Mouse (Mus musculus) kidney, embryonic 16.5 days (tissue): ENCODE measurements around the gene Pitpnb. TPM values are rescaled to one million over a fixed set of nuclear protein-coding genes. Genes with fewer than 3 reads are reported as not detected.
A peak's percentile ranks its signal among the peaks of the same experiment; 100 is the strongest.

Experiments used
- ATAC-seq: fragments of 200-750 bp; cut with Nextera tagmentation; 2 replicates; pipeline ENCODE4 v1.8.0; 2017; ENCODE audit warnings: moderate TSS enrichment; ENCODE audit not compliant: low FRiP score, low TSS enrichment
- H3K27ac ChIP-seq: fragments of 300-500 bp; sonication (generic); 2 replicates; pipeline ENCODE4 v1.5.1; 2014; ENCODE audit warnings: low read length
- H3K27me3 ChIP-seq: fragments of 300-500 bp; sonication (generic); 2 replicates; pipeline ENCODE4 v1.6.1; 2014; ENCODE audit warnings: low read length, control low read depth, mixed read lengths; ENCODE audit not compliant: insufficient read depth
- H3K36me3 ChIP-seq: fragments of 300-500 bp; sonication (generic); 2 replicates; pipeline ENCODE4 v1.6.1; 2014; ENCODE audit warnings: low read length, control low read depth, mixed read lengths; ENCODE audit not compliant: insufficient read depth
- H3K4me1 ChIP-seq: fragments of 300-500 bp; sonication (generic); 2 replicates; pipeline ENCODE4 v1.6.1; 2014; ENCODE audit warnings: low read length, control low read depth, mixed read lengths; ENCODE audit not compliant: insufficient read depth
- H3K4me2 ChIP-seq: fragments of 300-500 bp; sonication (generic); replicated peaks from 2 replicates; pipeline ENCODE4 v1.6.1; 2014; ENCODE audit warnings: low read depth, low read length
- H3K4me3 ChIP-seq: fragments of 300-500 bp; sonication (generic); 2 replicates; pipeline ENCODE4 v1.5.1; 2014; ENCODE audit warnings: mild to moderate bottlenecking, low read length
- H3K9ac ChIP-seq: fragments of 300-500 bp; sonication (generic); replicated peaks from 2 replicates; pipeline ENCODE4 v1.6.1; 2014; ENCODE audit warnings: low read length
- H3K9me3 ChIP-seq: fragments of 300-500 bp; sonication (generic); 2 replicates; pipeline ENCODE4 v1.6.1; 2016; ENCODE audit warnings: low read length, control low read depth
- WGBS: fragments of 180-500 bp; shearing (Covaris S2); extraction: QIAGEN DNeasy Blood & Tissue Kit; methylation state at CpG from one replicate; pipeline ENCODE4 v1.1.7; 2014; 5-methylcytosine and 5-hydroxymethylcytosine counted together
- polyA plus RNA-seq: library from polyadenylated mRNA; unstranded; fragments of >200 nt; fragmentation: Nextera tagmentation; extraction: Ambion mirVana; gene quantifications from 2 replicates; pipeline ENCODE4 v1.2.1, GENCODE M21; 2015

Gene Pitpnb
- polyA plus RNA-seq, 1 experiment from 2014 or later, result 114 TPM

- no peaks in the 10 kb centered on the region for H3K36me3 ChIP-seq
- 0 out of 2 replicates have a peak, but pooled peaks have one; percentile 33 for ATAC-seq
- H3K27ac ChIP-seq, result 0 out of 2 replicates have a peak overlapping the region, but pooled peaks have one; percentile 8
- no peak overlapping the region for H3K9ac ChIP-seq
- 0 out of 2 replicates have a peak overlapping the region, but pooled peaks have one; percentile 26 for H3K4me2 ChIP-seq
- no peak overlapping the region for H3K4me3 ChIP-seq
- no peaks in the 10 kb centered on the region for H3K9me3 ChIP-seq
- H3K4me1 ChIP-seq, result peaks cover 9% of the 10 kb centered on the region
- 9% methylated on average over 14 of the region's 14 CpGs for WGBS
- peaks cover 46% of the 10 kb centered on the region for H3K27me3 ChIP-seq
Observed at GRCm38 (mm10) chr5:111408470-111409105, 78.0 kb downstream of the Pitpnb start.

GRCm38 (mm10) chr5:111409412-111410044 lies 79.0 kb downstream of the Pitpnb start:
- peaks cover 54% of the 10 kb centered on the region for H3K27me3 ChIP-seq

DNA sequence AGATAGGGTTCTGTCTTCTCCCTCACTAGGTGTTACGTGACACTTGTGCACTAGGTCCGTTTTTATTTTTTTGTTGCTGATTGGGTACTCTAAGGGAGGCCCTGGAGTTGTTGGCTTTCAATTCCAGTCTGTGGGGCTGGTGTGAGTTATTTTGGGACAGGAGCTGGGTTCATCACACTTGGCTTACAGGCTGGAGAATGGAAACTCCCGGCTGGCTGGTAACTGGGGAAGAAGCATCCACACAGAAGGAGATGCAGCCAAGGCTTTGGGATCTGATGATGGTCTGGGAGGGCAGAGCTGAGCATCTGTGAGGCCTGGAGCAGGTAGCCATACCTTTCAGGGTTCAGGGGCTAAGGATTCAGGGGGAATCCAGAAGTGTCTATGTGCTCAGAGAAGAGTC lies 80.1 kb downstream of the Pitpnb start:
- ATAC-seq, result no peak
- H3K27ac ChIP-seq, result no peak overlapping the region
- H3K4me3 ChIP-seq, result no peak overlapping the region
- H3K9me3 ChIP-seq, result no peaks in the 10 kb centered on the region
- WGBS, result 56% methylated on average over 3 of the region's 3 CpGs
- peaks cover 63% of the 10 kb centered on the region for H3K27me3 ChIP-seq
- no peak overlapping the region for H3K9ac ChIP-seq
- H3K4me2 ChIP-seq, result no peak overlapping the region
- no peaks in the 10 kb centered on the region for H3K36me3 ChIP-seq
- peaks cover 9% of the 10 kb centered on the region for H3K4me1 ChIP-seq

More at GRCm38 (mm10) chr5:111409412-111410044, 79.0 kb downstream of the Pitpnb start:
- Histone ChIP-seq H3K9me3 (no peaks in the 10 kb centered on the region), H3K4me1 (peaks cover 9% of the 10 kb centered on the region), H3K27ac (no peak overlapping the region), H3K9ac (no peak overlapping the region), H3K36me3 (no peaks in the 10 kb centered on the region), H3K4me2 (no peak overlapping the region), H3K4me3 (no peak overlapping the region)
- 0% methylated on average over 1 of the region's 1 CpGs for WGBS
- no peak for ATAC-seq

GRCm38 (mm10) chr5:111414192-111414591 lies 83.6 kb downstream of the Pitpnb start:
- Histone ChIP-seq H3K27me3 (peaks cover 66% of the 10 kb centered on the region), H3K9me3 (no peaks in the 10 kb centered on the region), H3K27ac (no peak overlapping the region), H3K36me3 (no peaks in the 10 kb centered on the region), H3K4me1 (peaks cover 27% of the 10 kb centered on the region), H3K4me2 (no peak overlapping the region), H3K4me3 (no peak overlapping the region), H3K9ac (0 out of 2 replicates have a peak overlapping the region, but pooled peaks have one; percentile 44)
- 3% methylated on average over 5 of the region's 5 CpGs for WGBS
- ATAC-seq, result 0 out of 2 replicates have a peak, but pooled peaks have one; percentile 13

GRCm38 (mm10) chr5:111414770-111415249 lies 84.2 kb downstream of the Pitpnb start:
- Histone ChIP-seq H3K9me3 (no peaks in the 10 kb centered on the region), H3K4me1 (peaks cover 34% of the 10 kb centered on the region), H3K36me3 (no peaks in the 10 kb centered on the region), H3K27ac (no peak overlapping the region), H3K4me2 (no peak overlapping the region), H3K27me3 (peaks cover 68% of the 10 kb centered on the region), H3K9ac (no peak overlapping the region), H3K4me3 (no peak overlapping the region)
- no peak for ATAC-seq
- 52% methylated on average over 4 of the region's 4 CpGs for WGBS

DNA sequence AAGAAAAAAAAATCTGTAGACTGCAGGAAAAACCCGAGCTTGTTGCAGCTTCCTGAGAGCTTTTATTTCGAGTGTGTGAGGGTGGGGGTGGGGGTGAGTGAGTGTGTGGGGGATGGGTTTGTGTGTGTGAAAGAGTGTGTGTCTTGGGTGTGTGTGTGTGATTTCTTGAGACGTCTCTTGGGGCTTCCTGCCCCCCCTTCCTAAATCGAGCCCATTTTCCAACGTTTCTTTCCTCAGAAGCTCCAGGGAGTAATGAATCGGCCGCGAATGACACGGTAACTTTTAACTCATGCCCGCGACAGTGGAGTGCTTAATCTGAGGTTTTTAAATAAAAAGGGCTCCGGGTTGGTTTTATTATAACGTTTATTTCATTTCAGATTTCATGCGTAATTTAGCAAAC lies 85.0 kb downstream of the Pitpnb start:
- Histone ChIP-seq H3K4me3 (peak overlapping the region; percentile 74; the same call in 1 of the 2 replicates), H3K9ac (no peak overlapping the region), H3K4me2 (peak overlapping the region; percentile 99), H3K9me3 (no peaks in the 10 kb centered on the region), H3K36me3 (no peaks in the 10 kb centered on the region), H3K27ac (no peak overlapping the region), H3K27me3 (peaks cover 71% of the 10 kb centered on the region), H3K4me1 (peaks cover 41% of the 10 kb centered on the region)
- no peak for ATAC-seq
- WGBS, result 2% methylated on average over 14 of the region's 14 CpGs

DNA sequence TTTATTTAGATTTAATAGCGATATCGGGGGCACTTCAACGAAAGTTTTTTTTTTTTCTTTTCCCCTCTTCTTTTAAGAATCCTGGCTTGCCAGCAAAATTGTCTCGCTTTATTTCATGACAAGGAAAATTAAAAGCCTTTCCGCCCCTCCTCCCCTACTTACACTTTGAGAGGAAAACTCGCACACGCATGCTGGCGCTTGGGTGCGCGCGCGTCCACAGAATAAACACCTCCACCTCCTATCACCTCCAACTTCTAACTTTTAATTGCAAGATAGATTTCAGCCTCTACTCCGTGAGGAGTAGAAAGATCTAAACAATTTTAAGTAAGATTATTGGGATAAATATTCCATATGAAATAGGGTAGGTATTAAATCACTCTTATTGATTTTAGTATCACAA lies 85.5 kb downstream of the Pitpnb start:
- Histone ChIP-seq H3K4me1 (peaks cover 46% of the 10 kb centered on the region), H3K36me3 (no peaks in the 10 kb centered on the region), H3K9me3 (no peaks in the 10 kb centered on the region), H3K9ac (peak overlapping the region; percentile 77; the same call in 1 of the 2 replicates), H3K4me2 (peak overlapping the region; percentile 99), H3K27ac (no peak overlapping the region), H3K27me3 (peaks cover 73% of the 10 kb centered on the region), H3K4me3 (peak overlapping the region; percentile 74)
- WGBS, result 2% methylated on average over 13 of the region's 13 CpGs
- ATAC-seq, result no peak

DNA sequence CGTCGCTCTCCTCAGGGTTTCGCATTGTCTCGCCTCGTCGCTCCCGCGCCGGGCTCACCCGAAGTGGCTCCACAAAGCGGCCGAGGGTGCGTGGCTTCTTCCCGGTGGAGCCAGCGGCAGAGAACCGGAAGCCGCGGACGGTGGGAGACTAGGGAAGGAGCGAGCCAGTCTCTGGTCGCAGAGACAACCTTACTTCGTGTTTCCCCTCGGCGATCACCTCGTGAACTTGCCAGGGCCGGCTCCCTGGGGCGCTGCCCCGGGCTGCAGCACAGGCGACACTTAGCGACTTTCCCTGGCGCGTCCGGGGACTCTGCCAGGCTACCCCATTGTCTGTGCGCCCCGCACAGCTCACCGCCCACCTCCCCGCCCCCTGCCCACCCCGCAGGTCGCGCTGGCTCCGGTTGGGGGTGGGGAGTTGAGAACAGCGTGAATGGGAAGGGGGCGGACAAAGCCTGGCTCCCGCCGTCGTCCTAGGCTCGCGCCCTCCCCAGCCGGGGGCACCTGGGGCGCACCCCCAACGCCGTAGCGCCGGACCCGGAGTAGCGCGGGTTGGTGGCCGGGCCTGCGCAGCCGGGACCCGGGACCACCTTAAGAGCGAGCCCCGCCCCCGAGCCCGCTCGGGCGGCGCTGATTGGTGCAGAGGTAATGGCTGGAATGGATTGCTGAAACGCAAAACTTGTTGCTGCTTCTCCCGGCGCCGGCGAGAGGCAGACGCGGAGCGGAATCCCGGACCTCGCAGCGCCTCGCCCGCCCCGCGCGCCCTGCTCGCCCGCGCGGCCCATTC lies 86.2 kb downstream of the Pitpnb start, which contains the start of gene Mn1:
Gene Mn1 (plus strand): TSS at position 772 of the 784 bp plus-strand sequence.
- peak within 1 kb of the TSS; percentile 74 for H3K4me3 ChIP-seq
- H3K36me3 ChIP-seq, result no peaks in the 10 kb centered on the region
- peaks cover 51% of the 10 kb centered on the region for H3K4me1 ChIP-seq
- under 1% methylated on average over 85 of the region's 88 CpGs for WGBS
- H3K27me3 ChIP-seq, result peaks cover 74% of the 10 kb centered on the region
- H3K4me2 ChIP-seq, result peak within 1 kb of the TSS; percentile 99
- no peaks in the 10 kb centered on the region for H3K9me3 ChIP-seq
- peak within 1 kb of the TSS; percentile 77 for H3K9ac ChIP-seq
- ATAC-seq, result peak; percentile 90
- H3K27ac ChIP-seq, result peak within 1 kb of the TSS; percentile 43

GRCm38 (mm10) chr5:111417378-111418131 lies 87.0 kb downstream of the Pitpnb start:
- Histone ChIP-seq H3K36me3 (no peaks in the 10 kb centered on the region), H3K27ac (peak overlapping the region; percentile 43), H3K9ac (peak overlapping the region; percentile 77), H3K4me2 (peak overlapping the region; percentile 99), H3K4me3 (peak overlapping the region; percentile 74), H3K9me3 (no peaks in the 10 kb centered on the region), H3K27me3 (peaks cover 75% of the 10 kb centered on the region), H3K4me1 (peaks cover 51% of the 10 kb centered on the region)
- 0 out of 2 replicates have a peak, but pooled peaks have one; percentile 3 for ATAC-seq
- under 1% methylated on average over 97 of the region's 105 CpGs for WGBS
